Mouse (Mus musculus) CD8-positive naive resting alpha-beta T cell, adult 2 months (primary cell): ENCODE measurements around the gene Naa10.

Experiments used
- DNase-seq, 2 experiments: peaks; one replicate each; pipeline ENCODE4 v3.0.0; 2022; ENCODE audit warnings: low read depth in 2 of 2, low spot score in 2 of 2

Naa10 gene

DNA sequence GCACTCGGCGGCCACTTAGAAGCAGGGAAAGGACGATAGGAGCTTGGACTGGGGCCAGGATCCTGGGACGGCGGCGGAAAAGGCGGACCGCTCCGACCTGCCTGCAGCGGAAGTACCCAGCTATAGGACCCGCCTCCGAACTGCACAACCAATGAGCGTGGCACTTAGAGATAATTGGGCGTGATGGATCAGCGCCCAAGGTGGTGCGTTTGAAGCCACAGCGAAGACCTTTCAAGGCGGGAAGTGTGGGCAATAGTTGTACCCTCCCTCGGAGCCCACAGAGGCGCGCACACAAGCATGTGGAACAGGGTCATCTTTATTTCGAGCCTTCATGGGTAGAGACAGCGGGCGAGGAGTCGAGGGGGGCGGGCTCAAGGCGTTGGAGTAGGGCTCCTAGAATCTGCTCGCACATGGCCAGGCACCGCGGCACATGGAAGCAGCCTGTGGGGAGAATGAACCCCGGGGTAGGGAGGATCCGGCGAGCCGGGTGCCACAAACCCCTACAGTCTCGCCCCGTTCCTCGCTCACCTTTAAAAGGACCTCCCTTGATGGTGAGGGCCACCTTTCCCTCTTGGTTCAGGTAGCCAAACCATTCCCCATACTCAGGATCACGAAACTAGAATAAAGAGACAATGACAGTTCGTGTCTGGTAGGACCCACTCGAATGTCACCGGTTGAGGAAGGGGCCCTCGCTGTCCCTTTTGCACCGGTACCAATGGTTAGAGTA lies at the start of gene Naa10, which contains the start of gene Arhgap4:
TSS of gene Naa10 (minus strand) at position 122 of the 727 bp plus-strand sequence.
TSS of gene Arhgap4 (minus strand) at position 48 of the 727 bp plus-strand sequence.
- DNase-seq, result peak; percentile 68 to 71

DNA sequence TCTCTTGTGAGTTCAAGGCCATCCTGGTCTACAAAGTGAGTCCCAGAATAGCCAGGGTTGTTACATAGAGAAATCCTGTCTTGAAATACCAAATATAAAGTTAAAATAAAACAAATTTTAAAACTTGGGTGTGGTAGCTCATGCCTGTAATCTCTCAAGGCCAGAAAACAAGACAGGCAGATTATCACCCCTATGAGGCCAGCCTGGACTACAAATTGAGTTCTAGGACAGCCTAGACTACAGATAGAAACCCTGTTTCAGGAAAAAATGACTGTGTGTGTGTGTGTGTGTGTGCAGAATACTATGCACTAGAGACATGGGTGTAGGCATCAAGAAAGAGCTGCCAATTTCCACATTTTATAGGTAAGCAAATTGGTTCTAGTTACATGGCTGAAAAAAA lies 49.0 kb upstream of the Naa10 start:
- DNase-seq, result no peak

DNA sequence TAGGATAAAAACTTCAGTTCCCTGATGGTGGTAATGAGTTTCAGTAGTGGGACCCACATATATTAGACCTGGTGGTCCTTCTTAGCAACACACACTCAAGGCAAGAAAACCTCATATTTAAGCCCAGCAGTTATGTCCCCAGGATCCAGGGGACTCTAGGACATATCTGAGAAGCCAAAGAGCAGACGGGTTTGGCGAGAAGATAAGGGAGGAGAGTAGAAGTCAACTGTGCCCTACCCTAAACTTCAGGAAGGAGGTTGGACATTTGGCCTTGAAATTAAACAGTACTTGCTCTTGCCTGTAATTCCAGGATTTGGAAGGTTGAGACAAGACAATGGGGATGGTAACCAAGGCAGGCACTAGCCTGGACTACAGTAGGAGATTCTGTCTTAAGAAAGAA lies 48.0 kb upstream of the Naa10 start:
- DNase-seq, result no peak

DNA sequence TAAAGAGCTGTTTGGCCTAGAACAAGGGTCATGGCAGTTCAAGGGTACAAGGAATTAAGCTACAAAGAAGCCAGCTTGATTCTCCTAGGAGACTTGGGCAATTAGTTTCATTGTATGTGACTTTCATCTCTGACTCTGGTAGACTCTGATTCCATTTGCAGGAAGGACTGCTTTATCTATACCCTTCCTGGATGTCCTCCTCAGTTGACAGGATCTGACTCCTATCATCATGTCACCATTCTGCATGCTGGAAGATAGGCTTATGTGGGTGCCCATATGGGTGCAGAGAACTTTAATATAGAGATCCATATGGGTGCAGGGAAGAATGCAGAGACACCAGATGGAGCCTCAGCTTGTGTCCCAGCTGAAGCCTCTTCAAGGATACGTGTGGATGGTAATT lies 47.4 kb upstream of the Naa10 start:
- no peak for DNase-seq

DNA sequence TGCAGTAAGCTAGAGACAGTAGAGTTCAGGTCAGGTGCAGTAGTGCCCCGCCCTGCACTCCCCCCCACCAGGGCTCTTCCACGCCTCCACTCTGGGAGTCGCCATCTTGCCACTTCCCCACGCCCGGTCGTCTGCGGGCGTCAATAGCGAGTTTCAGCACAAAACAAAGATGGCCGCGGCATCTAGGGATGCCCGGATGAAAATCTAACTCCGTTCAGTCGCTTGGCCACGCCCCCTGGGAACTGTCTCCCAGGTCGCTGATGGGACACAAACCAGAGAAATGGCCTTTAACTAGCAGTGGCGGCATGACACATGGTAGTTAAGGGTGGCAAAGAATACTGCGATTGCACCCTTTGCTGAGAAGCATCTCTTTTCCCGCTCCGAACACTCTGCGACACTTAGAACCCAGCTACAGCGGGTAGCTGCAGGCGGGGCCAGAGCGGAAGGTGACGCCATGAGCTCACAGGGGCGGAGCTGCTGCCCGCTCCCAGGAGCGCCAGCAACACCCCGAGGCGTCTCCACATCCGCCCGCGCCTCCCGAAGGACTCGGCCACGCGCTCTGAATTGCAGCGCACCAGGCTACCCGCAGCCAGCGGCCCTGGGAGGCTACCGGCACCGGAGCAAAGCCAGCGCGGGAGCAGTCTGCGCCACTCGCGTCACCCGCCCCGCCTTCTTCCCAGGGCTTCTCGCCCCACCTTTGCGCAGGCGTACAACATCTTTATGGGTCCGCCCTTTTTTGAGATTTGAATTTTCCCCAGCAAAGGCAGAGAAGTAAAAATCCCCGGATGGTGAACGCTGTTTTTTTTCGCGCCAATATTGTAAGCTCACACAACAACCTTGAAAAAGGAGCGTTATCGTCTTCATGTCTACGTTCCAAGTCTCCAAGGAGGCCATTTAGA lies 45.7 kb upstream of the Naa10 start:
- DNase-seq, result peak; percentile 80 to 84

DNA sequence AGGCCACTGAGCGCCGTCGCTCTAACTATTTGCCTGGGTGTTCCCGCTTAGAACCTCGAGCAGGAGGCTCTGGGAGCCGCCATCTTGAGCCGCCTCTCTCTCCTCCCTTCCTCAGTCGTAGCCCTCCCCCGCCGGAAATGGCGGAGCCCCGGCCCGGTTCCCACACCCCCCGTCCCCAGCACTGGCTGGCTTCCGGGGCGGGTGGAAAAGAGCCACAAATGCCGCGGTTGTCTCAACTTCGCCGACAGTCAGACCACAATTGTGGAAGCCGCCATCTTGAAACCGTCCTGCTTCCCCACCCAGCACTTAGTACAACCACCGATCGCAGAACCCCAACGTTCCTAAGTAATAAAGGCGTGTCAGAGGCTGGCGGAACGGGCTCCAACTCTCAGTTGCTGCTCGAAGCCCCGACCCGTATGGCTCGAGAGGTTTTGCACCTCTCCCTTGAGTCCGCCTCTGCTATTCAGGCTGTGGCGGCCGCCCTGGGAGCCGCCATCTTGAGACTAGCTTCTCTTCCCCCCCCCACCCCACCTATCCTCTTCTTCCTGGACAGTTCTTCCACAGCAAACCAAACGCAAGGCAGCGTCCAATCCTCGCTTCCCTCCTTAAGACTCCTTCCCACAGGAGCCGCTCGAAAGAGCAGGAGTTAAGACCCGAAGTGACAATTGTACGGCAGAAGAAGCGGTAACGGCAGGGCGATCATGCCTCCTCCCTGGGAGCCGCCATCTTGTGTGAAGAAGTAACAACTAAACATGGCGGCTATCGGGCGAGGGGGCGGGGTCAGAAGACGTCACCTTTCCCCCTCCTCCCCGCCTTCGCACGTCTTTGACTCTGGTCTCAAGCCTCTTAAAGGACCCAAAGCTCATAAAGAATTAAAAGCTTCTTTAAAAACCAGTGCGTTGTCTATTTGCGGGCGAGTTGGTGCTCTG lies 44.8 kb upstream of the Naa10 start, which contains the start of gene Hcfc1:
TSS of gene Hcfc1 (minus strand) at position 110 of the 929 bp plus-strand sequence.
- peak; percentile 80 to 81 for DNase-seq

DNA sequence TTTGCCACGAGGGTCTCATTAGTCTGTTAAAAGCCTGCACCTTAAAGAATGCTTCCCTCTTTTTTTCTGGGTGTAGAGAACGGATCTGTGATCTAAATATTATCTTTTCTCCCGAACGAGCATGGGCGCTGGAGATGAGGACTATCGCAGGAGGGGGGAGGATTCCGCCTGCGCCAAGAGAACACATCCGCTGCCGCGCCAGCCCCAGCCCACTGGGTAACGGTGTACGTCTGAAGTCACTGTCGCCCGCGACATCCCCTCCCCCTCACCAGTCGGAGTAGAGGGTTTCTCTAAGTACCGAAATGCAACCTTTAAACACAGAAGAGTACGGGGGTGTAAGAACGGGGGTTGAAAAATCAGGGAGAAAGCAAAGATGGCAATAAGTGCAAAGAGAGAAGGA lies 43.6 kb upstream of the Naa10 start:
- peak; percentile 21 to 42 for DNase-seq

DNA sequence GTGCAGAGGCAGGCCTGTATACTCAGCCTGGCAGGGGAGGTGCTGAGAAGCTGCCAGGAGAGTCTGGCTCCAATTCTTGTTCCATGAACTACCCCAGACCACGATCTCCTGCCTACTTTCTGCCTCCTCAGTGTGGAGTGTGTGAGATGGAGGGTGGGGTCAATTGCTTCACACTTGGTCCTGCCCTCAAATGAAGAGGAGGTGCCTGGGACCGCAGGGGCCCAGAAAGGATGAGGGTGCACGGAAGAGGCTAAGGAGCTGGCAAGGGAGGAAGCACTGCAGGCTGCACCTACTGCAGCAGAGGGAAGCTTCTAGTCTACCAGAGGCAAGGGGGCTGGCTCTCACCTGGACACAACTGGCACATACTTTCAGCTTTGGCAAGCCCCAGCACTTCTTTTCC lies 42.6 kb upstream of the Naa10 start:
- peak in 1 of 2 experiments; percentile 12 for DNase-seq

DNA sequence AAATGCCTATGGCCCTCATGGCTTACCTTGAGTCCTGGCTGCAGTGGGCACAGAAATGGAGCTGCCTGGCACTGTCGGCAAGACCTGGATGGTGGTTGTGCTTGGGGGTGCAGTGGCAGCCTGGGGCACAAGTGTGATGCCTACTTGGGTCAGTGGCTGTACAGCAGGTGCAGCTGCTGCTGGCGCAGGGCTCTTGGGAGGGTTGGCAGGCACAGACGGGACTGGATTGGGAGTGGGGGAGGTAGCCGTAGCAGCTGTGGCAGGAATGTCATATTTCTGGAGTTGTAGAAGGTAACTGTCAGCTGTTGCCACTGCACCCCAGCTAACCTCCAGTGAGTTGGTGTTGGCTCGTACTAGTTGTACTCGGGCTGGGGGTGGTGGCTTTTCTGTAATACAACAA lies 33.2 kb upstream of the Naa10 start:
- no peak for DNase-seq

DNA sequence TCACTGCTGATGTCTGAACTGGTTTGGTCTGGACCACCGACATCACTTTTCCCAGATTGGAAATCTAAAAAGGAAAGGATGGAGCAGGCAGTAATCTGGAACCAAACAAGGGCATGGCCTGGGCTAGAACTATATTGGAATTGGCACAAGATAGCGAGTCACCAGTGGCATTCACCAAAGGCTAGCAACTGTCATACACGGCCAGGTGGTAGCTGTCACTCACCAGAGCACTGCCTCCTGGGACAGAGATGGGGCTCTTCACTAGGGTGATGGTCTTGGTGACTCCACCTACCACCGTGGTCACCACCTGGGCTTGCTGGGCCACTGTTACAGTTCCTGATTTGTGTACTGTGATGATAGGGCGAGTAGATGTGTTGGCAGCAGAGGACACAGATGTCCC lies 30.9 kb upstream of the Naa10 start:
- DNase-seq, result no peak

DNA sequence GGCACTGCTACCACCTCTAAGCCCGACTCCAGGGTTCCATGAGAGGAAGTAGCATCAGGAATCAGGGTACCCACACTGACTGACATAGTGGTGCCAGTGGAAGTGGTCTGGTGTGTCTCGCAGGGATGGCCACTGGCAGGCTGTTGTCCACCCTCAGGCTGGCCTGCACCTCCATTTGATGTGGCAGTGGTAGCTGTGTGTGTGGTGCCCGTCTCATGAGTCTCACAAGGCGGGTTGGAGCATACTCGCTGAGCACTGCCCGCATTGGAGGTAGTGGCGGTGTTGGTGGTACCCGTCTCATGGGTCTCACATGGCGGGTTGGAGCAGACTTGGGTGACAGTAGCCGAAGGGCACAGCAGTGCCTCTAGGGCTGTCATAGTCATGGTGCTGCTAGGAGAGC lies 27.6 kb upstream of the Naa10 start:
- DNase-seq, result no peak

DNA sequence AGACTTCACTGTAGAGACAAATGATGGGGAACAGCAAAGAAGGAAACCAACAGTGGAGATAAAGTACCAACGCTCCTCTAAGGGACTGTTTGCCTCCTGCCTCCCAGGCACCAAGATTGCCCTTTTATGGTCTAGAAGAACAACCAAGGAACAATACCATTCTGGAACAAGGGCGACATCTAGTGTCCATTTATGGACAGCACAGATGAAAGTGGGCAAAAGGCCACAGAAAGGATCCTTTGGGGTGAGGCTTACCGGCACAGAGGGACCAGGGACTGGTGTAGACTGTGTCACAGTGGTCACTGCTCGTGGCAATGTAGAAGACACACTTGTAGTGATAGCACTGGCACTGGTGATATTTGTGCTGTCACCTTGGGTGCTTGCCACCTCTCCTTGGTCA lies 26.9 kb upstream of the Naa10 start:
- DNase-seq, result peak; percentile 45 to 66

DNA sequence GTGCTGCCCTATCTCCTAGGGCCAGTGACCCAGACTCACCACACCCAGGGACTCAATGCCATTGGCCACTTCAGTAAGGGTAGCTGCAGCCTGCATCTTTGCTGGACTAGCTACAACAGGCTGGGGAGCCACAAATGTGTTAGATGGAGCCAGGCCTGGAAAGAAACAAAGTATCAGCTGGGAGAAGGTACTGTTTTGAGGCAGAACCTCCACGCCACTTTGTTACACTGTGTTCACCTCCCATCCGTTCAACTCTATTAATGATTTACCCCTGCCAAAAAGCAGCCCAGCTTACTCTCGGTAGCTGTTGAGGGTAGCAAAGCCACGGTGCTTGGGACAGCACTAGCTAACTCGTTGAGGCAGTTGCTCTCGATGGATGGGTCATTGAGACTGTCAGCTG lies 25.2 kb upstream of the Naa10 start:
- DNase-seq, result no peak

DNA sequence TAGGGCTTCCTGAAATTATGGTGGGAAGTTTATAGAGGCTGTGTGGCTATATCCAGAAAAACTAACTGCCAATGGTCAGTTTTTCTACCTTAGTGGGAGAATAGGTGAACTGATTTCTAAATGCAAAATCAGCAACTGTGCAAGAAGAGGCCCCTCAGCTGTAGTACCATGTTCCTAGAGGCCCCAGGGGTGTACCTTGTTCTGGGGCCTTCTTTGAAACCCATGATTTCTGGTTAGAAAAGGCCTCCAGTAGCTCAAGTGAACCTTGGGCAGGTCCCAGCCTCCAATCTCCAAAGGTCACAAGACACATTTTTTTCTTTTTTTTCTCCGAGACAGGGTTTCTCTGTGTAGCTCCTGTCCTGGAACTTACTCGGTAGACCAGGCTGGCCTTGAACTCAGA lies 20.6 kb upstream of the Naa10 start:
- no peak for DNase-seq

DNA sequence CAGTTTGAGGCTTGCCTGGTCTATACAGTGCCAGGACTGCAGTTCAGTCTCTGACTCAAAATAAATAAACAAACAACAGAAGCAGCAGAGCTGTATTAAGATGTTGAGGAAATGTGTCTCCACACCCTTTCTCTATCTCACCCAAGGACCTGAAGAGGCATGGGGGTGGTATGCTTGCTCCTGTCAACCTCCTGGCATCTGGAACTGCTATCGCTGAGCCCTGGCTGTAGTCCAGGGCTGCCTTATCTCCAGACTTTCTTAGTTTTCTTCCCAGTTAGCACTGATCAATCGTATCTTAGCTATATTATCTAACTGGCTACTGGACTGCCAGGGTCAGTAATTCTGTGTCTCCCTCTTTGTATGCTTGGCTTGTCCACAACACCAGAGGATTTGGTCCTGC lies 20.1 kb upstream of the Naa10 start:
- no peak for DNase-seq

DNA sequence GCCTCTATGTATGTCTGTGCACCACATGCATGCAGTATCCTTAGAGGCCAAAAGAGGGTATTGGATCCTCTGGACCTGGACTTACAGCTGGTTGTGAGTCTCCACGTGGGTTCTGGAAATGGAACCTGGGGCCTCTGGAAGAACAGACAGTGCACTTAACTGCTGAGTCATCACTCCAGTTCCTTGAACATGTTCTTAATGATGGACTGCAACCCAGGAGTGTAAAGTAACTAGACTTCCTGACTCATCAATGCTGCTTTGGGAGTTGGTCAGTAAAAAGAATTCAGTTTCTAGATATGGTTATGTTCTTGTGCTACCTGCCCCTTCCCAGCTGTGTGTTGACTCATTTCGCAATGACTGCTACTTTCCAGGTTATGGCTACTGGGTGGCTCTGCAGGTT lies 10.1 kb upstream of the Naa10 start:
- DNase-seq, result no peak

DNA sequence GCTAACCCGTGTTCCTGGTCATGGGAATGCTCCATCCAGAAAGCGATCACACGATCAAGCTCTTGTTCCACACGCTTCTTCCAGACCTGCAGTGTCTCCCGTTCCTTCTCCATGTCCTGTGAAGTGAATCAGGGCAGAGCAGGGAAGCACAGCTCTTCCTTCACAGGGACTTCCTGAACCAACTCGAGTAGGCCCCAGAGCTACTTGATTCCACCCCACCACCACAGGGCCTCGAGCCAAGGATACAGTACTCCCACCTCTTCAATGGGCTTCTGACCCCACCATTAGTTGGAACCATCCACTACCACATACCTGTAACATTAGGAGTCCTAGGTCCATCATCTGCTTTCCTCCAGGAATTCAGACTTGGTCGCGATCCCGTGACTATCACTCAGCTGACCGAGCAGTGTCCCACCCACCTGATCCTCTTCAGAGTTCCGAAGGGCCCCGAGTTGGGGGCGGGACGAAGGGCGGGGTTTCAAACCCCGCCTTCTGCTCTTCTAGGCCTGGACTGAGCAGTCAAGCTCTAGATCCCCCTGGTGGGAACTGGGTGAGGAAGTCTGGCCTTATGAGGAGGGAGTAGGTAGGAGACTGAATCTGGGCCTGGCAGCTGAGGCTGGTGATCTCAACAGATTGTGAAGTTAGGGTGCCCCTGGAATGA lies 8.8 kb upstream of the Naa10 start, which contains the start of gene Renbp:
TSS of gene Renbp (minus strand) at position 449 of the 661 bp plus-strand sequence.
- peak in 1 of 2 experiments; percentile 23 for DNase-seq

DNA sequence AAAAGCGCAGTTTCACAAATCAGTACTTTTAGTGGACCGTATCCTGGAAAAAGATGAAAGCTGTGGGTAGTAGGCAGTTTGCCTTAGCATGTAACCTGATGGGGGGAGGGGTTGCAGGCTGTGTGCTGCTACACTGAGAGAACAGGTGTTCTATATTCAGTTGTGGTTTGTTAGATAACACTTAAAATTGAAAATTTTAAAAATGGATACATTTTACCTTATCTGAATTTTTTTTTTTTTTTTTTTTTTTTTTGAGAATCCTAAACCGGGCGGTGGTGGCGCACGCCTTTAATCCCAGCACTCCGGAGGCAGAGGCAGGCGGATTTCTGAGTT lies 772 bp upstream of the Naa10 start:
- DNase-seq, result no peak

DNA sequence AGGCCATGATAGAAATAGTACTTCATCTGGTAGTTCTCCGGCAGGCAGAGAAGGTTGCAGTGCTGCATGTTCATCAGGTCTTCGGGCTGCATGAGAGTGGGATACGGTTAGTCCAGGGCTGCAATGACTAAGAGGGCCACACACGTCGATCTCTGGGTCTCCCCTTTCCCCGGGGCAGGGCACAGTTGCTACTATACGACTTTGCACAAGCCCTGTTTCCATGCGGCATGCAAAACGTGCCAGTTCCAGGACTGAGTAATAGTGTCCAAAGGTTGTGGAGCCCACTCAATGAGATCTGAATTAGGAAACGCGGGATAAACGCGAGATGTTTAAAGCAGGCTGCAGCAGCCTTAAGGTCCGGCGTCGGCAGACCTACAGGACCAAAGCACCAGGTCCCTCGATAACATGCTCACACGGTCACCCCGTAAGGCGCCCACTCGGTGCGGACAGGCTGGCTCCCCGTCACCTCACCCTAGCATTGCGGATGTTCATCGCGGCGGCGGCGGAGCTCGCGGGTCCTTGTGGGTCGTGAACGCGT lies 390 bp downstream of the Naa10 start:
- DNase-seq, result no peak

DNA sequence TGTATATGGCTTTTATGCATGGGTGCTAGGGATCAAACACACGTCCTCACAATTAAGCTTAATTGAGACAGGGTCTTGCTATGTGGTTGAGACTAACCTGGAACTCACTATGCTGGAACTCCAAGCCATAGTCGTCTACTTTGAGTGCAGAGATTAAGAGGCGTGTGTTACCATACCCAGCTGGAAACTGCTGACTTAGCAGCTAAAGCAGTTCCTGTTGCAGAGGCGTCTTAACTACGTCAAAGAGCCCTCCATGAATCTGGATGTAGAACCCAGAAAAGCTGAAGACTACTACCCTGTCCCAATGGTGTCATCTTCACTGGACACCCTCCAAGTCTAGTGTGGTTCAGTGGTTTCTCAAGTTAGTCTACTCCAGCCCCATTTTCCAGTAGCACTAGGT lies 3.1 kb downstream of the Naa10 start:
- no peak for DNase-seq
